Mouse (Mus musculus): Measurements from ENCODE around the gene Gpm6a. TPM values are rescaled to one million over a fixed set of nuclear protein-coding genes. Genes with fewer than 3 reads are reported as not detected.
"Not testable (repeated sequence)": the region's sequence is repeated elsewhere in the genome, so short reads cannot be mapped to it uniquely, and the experiment has no call there.

Gpm6a gene
- polyA plus RNA-seq, 2 experiments, result 2.3 to 3.3 TPM

DNA sequence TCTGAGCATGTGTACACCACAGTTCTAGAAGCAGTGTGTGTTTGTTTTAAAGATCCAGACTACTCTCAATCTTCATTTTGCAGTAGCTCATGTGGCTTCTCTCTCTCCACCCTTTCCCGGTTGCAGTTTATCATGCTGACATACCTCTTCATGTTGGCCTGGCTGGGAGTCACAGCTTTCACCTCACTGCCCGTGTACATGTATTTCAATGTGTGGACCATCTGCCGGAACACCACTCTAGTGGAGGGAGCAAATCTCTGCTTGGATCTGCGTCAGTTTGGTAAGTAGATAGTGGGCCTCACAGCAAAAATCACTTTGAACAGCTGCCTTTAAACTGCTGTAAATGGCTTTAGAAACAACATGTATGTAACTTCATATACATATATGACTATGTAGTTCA is 95.3 kb downstream of the Gpm6a start:
- no peak for TF ChIP-seq POLR2A (IDR thresholded peaks at IDR 0.05; ENCODE audit: borderline replicate concordance, extremely low read depth, insufficient read depth, insufficient read length)
- DNase-seq (ENCODE audit: low spot score), result no peak
- WGBS, result 80% methylated on average over 4 of the region's 4 CpGs

DNA sequence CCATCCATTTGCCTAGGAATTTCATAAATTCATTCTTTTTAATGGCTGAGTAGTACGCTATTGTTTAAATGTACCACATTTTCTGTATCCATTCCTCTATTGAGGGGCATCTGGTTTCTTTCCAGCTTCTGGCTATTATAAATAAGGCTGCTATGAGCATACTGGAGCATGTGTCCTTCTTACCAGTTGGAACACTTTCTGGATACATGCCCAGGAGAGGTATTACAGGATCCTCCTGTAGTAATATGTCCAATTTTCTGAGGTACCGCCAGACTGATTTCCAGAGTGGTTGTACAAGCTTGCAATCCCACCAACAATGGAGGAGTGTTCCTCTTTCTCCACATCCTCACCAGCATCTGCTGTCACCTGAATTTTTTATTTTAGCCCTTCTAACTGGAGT is 114.2 kb downstream of the Gpm6a start:
- DNase-seq (ENCODE audit: low spot score); H3K27ac ChIP-seq (replicated peaks; ENCODE audit: low read depth, low read length); H3K36me3 ChIP-seq (ENCODE audit: control insufficient read depth, insufficient read depth, low read length); H3K27me3 ChIP-seq (ENCODE audit: control insufficient read depth, insufficient read depth, low read length); H3K4me3 ChIP-seq (replicated peaks; ENCODE audit: low read length); H3K4me2 ChIP-seq (replicated peaks; ENCODE audit: low read depth, low read length, severe bottlenecking); ATAC-seq (ENCODE audit: low FRiP score, low read depth); H3K9ac ChIP-seq (ENCODE audit: low read depth, low read length, severe bottlenecking); H3K4me1 ChIP-seq (ENCODE audit: control insufficient read depth, insufficient read depth, low read length); H3K9me3 ChIP-seq (ENCODE audit: control insufficient read depth, low read length): not testable (repeated sequence)
- WGBS, result 95% methylated on average over 2 of the region's 2 CpGs

More for the DNA sequence above, 95.3 kb downstream of the Gpm6a start:
- no peak for ATAC-seq (ENCODE audit: low FRiP score, low read depth)
- H3K36me3 ChIP-seq (ENCODE audit: control insufficient read depth, insufficient read depth, low read length), result no peaks in the 10 kb centered on the region
- no peak overlapping the region for H3K9ac ChIP-seq (ENCODE audit: low read depth, low read length, severe bottlenecking)
- no peaks in the 10 kb centered on the region for H3K27me3 ChIP-seq (ENCODE audit: control insufficient read depth, insufficient read depth, low read length)
- H3K27ac ChIP-seq (replicated peaks; ENCODE audit: low read depth, low read length), result no peak overlapping the region
- no peak overlapping the region for H3K4me3 ChIP-seq (replicated peaks; ENCODE audit: low read length)
- H3K4me1 ChIP-seq (ENCODE audit: control insufficient read depth, insufficient read depth, low read length), result no peaks in the 10 kb centered on the region
- no peak overlapping the region for H3K4me2 ChIP-seq (replicated peaks; ENCODE audit: low read depth, low read length, severe bottlenecking)
- H3K9me3 ChIP-seq (ENCODE audit: control insufficient read depth, low read length), result no peaks in the 10 kb centered on the region

DNA sequence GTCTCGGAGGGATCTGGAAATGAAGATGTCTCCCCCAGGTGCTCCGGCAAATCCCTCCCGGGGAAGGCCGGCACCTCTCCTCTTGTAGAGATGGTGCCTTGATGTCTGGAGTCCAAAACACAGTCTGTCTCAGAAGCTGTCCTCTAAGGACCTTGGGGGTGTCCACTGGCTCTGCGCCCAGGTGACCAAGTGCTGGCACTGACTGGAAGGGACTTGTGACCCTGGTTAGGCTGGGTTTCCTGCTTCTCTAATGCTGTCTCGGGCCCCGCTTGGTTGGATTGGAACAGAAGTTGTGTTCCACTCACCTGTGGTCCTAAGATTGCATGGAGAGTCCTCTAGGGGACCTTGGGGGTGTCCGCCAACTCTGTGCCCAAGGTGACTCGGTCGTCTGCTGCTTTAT is 118.8 kb downstream of the Gpm6a start:
- no peak for ATAC-seq (ENCODE audit: low FRiP score, low read depth)
- Histone ChIP-seq H3K27me3 (ENCODE audit: control insufficient read depth, insufficient read depth, low read length) (no peaks in the 10 kb centered on the region), H3K36me3 (ENCODE audit: control insufficient read depth, insufficient read depth, low read length) (no peaks in the 10 kb centered on the region), H3K9ac (ENCODE audit: low read depth, low read length, severe bottlenecking) (no peak overlapping the region), H3K4me1 (ENCODE audit: control insufficient read depth, insufficient read depth, low read length) (no peaks in the 10 kb centered on the region), H3K27ac (replicated peaks; ENCODE audit: low read depth, low read length) (no peak overlapping the region), H3K9me3 (ENCODE audit: control insufficient read depth, low read length) (no peaks in the 10 kb centered on the region), H3K4me3 (replicated peaks; ENCODE audit: low read length) (no peak overlapping the region), H3K4me2 (replicated peaks; ENCODE audit: low read depth, low read length, severe bottlenecking) (no peak overlapping the region)
- no peak for DNase-seq (ENCODE audit: low spot score)
- WGBS, result 91% methylated on average over 10 of the region's 10 CpGs
- TF ChIP-seq POLR2A (IDR thresholded peaks at IDR 0.05; ENCODE audit: borderline replicate concordance, extremely low read depth, insufficient read depth, insufficient read length), result no peak

DNA sequence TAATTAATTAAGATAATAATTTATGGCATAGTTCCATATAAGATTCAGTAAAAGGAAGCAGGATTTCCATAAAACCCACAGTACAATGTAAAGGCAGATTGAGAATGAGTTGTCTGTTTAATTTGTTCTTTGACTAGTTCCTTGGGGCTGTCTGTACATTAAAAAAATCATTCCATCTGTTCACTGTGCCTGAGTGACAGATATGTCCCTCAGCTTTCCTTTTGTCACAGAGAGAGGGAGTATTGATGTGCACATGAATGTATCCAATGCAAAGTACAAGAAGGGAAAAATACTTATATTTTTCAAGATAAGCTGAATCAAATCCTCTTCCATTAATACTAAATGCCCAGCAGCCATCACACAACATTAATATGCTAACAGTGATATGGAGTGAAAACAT is 147.6 kb downstream of the Gpm6a start:
- Histone ChIP-seq H3K4me1 (ENCODE audit: control insufficient read depth, insufficient read depth, low read length) (no peaks in the 10 kb centered on the region), H3K4me3 (replicated peaks; ENCODE audit: low read length) (no peak overlapping the region), H3K27me3 (ENCODE audit: control insufficient read depth, insufficient read depth, low read length) (no peaks in the 10 kb centered on the region), H3K27ac (replicated peaks; ENCODE audit: low read depth, low read length) (no peak overlapping the region), H3K9me3 (ENCODE audit: control insufficient read depth, low read length) (no peaks in the 10 kb centered on the region), H3K36me3 (ENCODE audit: control insufficient read depth, insufficient read depth, low read length) (no peaks in the 10 kb centered on the region), H3K4me2 (replicated peaks; ENCODE audit: low read depth, low read length, severe bottlenecking) (no peak overlapping the region), H3K9ac (ENCODE audit: low read depth, low read length, severe bottlenecking) (no peak overlapping the region)
- TF ChIP-seq POLR2A (IDR thresholded peaks at IDR 0.05; ENCODE audit: borderline replicate concordance, extremely low read depth, insufficient read depth, insufficient read length), result no peak
- DNase-seq (ENCODE audit: low spot score), result no peak
- no peak for ATAC-seq (ENCODE audit: low FRiP score, low read depth)

- H3K27me3 ChIP-seq (ENCODE audit: control insufficient read depth, insufficient read depth, low read length), result no peaks in the 10 kb centered on the region
- 74% methylated on average over 2 of the region's 2 CpGs for WGBS
- H3K36me3 ChIP-seq (ENCODE audit: control insufficient read depth, insufficient read depth, low read length), result no peaks in the 10 kb centered on the region
- H3K9me3 ChIP-seq (ENCODE audit: control insufficient read depth, low read length), result no peaks in the 10 kb centered on the region
- DNase-seq (ENCODE audit: low spot score) (no peak), ATAC-seq (ENCODE audit: low FRiP score, low read depth) (no peak)
- no peaks in the 10 kb centered on the region for H3K4me1 ChIP-seq (ENCODE audit: control insufficient read depth, insufficient read depth, low read length)
- no peak overlapping the region for H3K4me3 ChIP-seq (replicated peaks; ENCODE audit: low read length)
- H3K4me2 ChIP-seq (replicated peaks; ENCODE audit: low read depth, low read length, severe bottlenecking), result no peak overlapping the region
- H3K9ac ChIP-seq (ENCODE audit: low read depth, low read length, severe bottlenecking), result no peak overlapping the region
- TF ChIP-seq POLR2A (IDR thresholded peaks at IDR 0.05; ENCODE audit: borderline replicate concordance, extremely low read depth, insufficient read depth, insufficient read length), result no peak
- H3K27ac ChIP-seq (replicated peaks; ENCODE audit: low read depth, low read length), result no peak overlapping the region
Measured at GRCm38 (mm10) chr8:55103065-55103464, 148.4 kb downstream of the Gpm6a start.

- ATAC-seq (ENCODE audit: low FRiP score, low read depth) (no peak), DNase-seq (ENCODE audit: low spot score) (peak; percentile 15)
- 48% methylated on average over 3 of the region's 3 CpGs for WGBS
Measured at GRCm38 (mm10) chr8:55103891-55104481, 149.3 kb downstream of the Gpm6a start.

More at GRCm38 (mm10) chr8:55103891-55104481, 149.3 kb downstream of the Gpm6a start:
- Histone ChIP-seq H3K4me2 (replicated peaks; ENCODE audit: low read depth, low read length, severe bottlenecking) (no peak overlapping the region), H3K4me3 (replicated peaks; ENCODE audit: low read length) (no peak overlapping the region), H3K27ac (replicated peaks; ENCODE audit: low read depth, low read length) (no peak overlapping the region), H3K9me3 (ENCODE audit: control insufficient read depth, low read length) (no peaks in the 10 kb centered on the region), H3K36me3 (ENCODE audit: control insufficient read depth, insufficient read depth, low read length) (no peaks in the 10 kb centered on the region), H3K4me1 (ENCODE audit: control insufficient read depth, insufficient read depth, low read length) (no peaks in the 10 kb centered on the region), H3K27me3 (ENCODE audit: control insufficient read depth, insufficient read depth, low read length) (no peaks in the 10 kb centered on the region), H3K9ac (ENCODE audit: low read depth, low read length, severe bottlenecking) (no peak overlapping the region)
- no peak for TF ChIP-seq POLR2A (IDR thresholded peaks at IDR 0.05; ENCODE audit: borderline replicate concordance, extremely low read depth, insufficient read depth, insufficient read length)

Other genes with a start within 250 kb of the Gpm6a start
- gene Wdr17, start 67.7 kb upstream of the Gpm6a start, polyA plus RNA-seq (2012; rRNA removed), result 0.41 and 0.86 TPM in 2 replicates
- gene Wdr17, start 67.7 kb upstream of the Gpm6a start, polyA plus RNA-seq (2014; fragmentation: Nextera tagmentation; extraction: Ambion mirVana), result 0.51 and 1.0 TPM in 2 replicates